Mouse (Mus musculus) stomach, embryonic 15.5 days (tissue): ENCODE measurements at regions not wholly inside any gene's neighbourhood (a gene's known extent, or its start where the extent isn't known, plus 50 kb on each side); places are given as distances from the start of the nearest gene placed in this dataset.

Experiments
- ATAC-seq: fragments of 200-750 bp; cut with Nextera tagmentation; 2 replicates; pipeline ENCODE4 v1.8.0; 2017; ENCODE audit warnings: low read depth, moderate number of reproducible peaks, moderate TSS enrichment; ENCODE audit not compliant: insufficient read depth, low FRiP score
- H3K27ac ChIP-seq: fragments of 300-500 bp; sonication (generic); 2 replicates; pipeline ENCODE4 v1.5.1; 2015; ENCODE audit warnings: mild to moderate bottlenecking, inconsistent platforms
- H3K27me3 ChIP-seq: fragments of 300-500 bp; sonication (generic); replicated peaks from 2 replicates; pipeline ENCODE4 v1.6.1; 2015; ENCODE audit warnings: inconsistent platforms
- H3K36me3 ChIP-seq: fragments of 300-500 bp; sonication (generic); 2 replicates; pipeline ENCODE4 v1.6.1; 2015; ENCODE audit warnings: inconsistent platforms
- H3K4me1 ChIP-seq: fragments of 300-500 bp; sonication (generic); 2 replicates; pipeline ENCODE4 v1.6.1; 2015; ENCODE audit warnings: inconsistent platforms
- H3K4me2 ChIP-seq: fragments of 300-500 bp; sonication (generic); 2 replicates; pipeline ENCODE4 v1.6.1; 2015; ENCODE audit warnings: mild to moderate bottlenecking, inconsistent platforms
- H3K4me3 ChIP-seq: fragments of 300-500 bp; sonication (generic); replicated peaks from 2 replicates; pipeline ENCODE4 v1.5.1; 2015; ENCODE audit warnings: inconsistent platforms
- H3K9ac ChIP-seq: fragments of 300-500 bp; sonication (generic); 2 replicates; pipeline ENCODE4 v1.6.1; 2015; ENCODE audit warnings: inconsistent platforms
- H3K9me3 ChIP-seq: fragments of 300-500 bp; sonication (generic); 2 replicates; pipeline ENCODE4 v1.6.1; 2016; ENCODE audit warnings: inconsistent platforms
- WGBS: fragments of 180-500 bp; shearing (Covaris S2); methylation state at CpG from one replicate; pipeline ENCODE4 v1.1.7; 2015; 5-methylcytosine and 5-hydroxymethylcytosine counted together

DNA sequence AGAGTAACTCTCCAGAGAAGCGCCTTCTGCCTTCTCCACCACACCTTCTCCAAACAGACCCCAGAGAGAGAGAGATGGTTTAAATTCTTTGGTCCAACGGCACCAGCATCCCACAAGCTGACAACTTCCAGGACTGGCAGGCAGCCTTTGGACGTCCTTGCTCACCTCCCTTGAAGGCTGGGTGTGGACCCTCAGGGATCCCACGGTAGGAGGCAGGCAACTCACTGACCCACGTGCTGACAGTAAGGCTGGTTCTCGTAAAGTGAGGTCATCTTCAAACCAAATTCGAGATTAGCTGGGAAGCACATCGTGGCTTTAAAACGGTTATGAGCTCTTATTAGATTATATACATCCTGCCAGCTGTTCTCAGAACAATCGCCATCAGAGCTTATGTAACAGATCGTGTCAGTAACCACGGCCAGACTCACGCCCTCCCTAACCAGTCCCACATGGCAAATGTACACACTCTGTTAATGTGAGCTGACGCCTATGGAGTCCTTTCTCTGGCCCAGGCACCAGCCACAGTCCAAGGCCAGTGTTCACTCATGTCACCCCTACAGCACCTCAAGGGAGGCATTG lies 239.9 kb upstream of the Rtl1 start:
- no peak overlapping the region for H3K9ac ChIP-seq
- H3K27me3 ChIP-seq: no peaks in the 10 kb centered on the region
- no peak for ATAC-seq
- peaks cover 16% of the 10 kb centered on the region; the same call in 1 of the 2 replicates for H3K4me1 ChIP-seq
- H3K4me2 ChIP-seq: no peak overlapping the region
- H3K27ac ChIP-seq: peak overlapping the region; percentile 88
- no peaks in the 10 kb centered on the region for H3K36me3 ChIP-seq
- H3K4me3 ChIP-seq: no peak overlapping the region
- 27% methylated on average over 14 of the region's 14 CpGs for WGBS
- no peaks in the 10 kb centered on the region for H3K9me3 ChIP-seq

DNA sequence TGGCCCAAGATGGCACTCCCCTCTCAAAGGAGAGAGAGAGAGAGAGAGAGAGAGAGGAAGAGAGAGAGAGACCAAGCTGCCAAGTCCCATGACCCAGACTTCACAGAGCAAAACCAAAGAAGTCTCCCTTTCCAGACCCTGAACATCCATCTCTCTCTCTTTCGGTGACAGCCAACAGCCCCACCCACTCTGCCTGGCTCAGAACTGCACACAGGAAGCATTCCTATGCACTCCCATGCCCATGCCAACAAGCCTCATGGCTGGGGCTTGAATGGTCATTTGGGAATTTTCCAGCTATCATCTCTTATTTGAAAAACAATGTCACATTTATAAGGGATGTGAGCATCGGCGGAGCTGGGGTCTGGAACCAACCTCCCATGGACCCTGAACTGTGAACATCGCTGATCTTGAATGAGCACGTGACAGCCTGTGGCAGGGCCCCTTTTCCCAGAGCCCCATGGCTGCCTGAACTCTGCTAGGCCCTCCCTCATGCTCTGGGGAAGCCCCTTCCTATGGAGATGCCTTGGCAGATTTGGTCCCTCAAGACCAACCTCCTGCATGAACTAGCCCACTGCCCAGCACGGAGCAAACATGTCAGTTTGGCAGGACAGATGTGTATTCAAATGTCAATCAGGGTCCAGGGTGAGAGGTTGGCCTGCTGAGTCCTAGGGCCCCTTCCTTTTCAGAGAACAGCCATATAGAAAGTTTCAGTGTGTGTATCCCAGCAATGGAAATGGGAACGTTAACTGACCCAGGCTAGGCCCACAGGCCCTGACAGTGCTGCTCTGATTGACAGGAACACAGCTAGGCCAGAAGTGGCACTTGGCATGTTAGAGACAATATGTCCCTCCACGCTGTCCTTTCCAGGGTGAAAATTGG lies 244.8 kb upstream of the Rtl1 start:
- Histone ChIP-seq H3K9ac (no peak overlapping the region), H3K27ac (peak overlapping the region; percentile 36; the same call in 1 of the 2 replicates), H3K27me3 (no peaks in the 10 kb centered on the region), H3K4me3 (no peak overlapping the region), H3K9me3 (no peaks in the 10 kb centered on the region), H3K36me3 (no peaks in the 10 kb centered on the region), H3K4me2 (no peak overlapping the region), H3K4me1 (peaks cover 8% of the 10 kb centered on the region; the same call in 1 of the 2 replicates)
- 65% methylated on average over 8 of the region's 8 CpGs for WGBS
- no peak for ATAC-seq

GRCm38 (mm10) chr12:109845602-109845906 lies 245.4 kb upstream of the Rtl1 start:
- Histone ChIP-seq H3K27ac (peak overlapping the region; percentile 36; the same call in 1 of the 2 replicates), H3K36me3 (no peaks in the 10 kb centered on the region), H3K4me1 (0 out of 2 replicates have a peak, but pooled peaks cover 7% of the 10 kb centered on the region), H3K4me3 (no peak overlapping the region), H3K4me2 (no peak overlapping the region), H3K9me3 (no peaks in the 10 kb centered on the region), H3K9ac (no peak overlapping the region), H3K27me3 (no peaks in the 10 kb centered on the region)
- ATAC-seq: no peak
- 48% methylated on average over 5 of the region's 5 CpGs for whole genome bisulfite sequencing

DNA sequence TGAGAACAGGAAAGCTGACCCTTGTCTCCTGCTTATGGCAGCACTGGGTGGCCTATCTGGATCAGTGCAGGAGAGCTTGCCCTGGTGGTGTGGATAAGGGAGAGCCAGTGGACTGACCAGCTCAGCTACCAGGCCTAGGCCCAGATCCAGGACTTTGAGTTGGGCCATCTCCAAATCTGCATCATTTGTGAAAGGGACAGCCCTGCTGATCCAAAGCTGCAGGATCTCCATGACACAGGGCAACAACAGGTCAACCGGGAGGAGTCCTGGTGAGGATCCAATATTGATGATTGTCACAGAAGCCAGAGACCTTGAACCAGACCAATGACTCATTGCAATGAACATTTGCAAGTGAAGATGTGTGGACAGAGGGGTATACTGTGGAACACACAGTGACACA lies 256.2 kb upstream of the Rtl1 start:
- Histone ChIP-seq H3K9ac (no peak overlapping the region), H3K9me3 (no peaks in the 10 kb centered on the region), H3K4me1 (no peaks in the 10 kb centered on the region), H3K36me3 (no peaks in the 10 kb centered on the region), H3K4me2 (no peak overlapping the region), H3K27ac (no peak overlapping the region), H3K4me3 (no peak overlapping the region), H3K27me3 (no peaks in the 10 kb centered on the region)
- 84% methylated on average over 1 of the region's 1 CpGs for WGBS
- ATAC-seq: no peak

DNA sequence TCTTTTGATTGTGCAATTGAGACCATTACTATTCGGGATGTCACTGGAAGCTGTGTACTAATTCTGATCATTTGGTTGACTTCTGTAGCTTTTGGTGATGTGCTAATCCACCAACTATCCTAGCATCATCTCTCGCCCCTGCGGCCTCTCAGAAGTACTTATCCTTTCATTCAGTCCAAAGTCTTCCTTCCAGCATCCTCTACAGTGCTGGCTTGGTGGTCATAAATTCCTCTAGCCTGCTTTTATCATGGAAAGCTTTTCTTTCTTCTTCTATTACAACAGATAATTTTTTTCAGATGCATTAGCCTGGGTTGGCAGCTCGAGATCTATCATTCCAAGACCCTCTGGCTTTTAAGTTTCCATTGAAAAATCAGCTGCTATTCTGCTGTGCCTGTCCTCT lies 257.6 kb upstream of the Rtl1 start:
- H3K27me3 ChIP-seq: no peaks in the 10 kb centered on the region
- H3K27ac ChIP-seq: no peak overlapping the region
- H3K4me3 ChIP-seq: no peak overlapping the region
- H3K4me2 ChIP-seq: no peak overlapping the region
- ATAC-seq: no peak
- H3K4me1 ChIP-seq: no peaks in the 10 kb centered on the region
- WGBS: 56% methylated on average over 4 of the region's 4 CpGs
- no peak overlapping the region for H3K9ac ChIP-seq
- no peaks in the 10 kb centered on the region for H3K9me3 ChIP-seq
- no peaks in the 10 kb centered on the region for H3K36me3 ChIP-seq

- no peak for ATAC-seq
- no peaks in the 10 kb centered on the region for H3K4me1 ChIP-seq
- no peaks in the 10 kb centered on the region for H3K27me3 ChIP-seq
- 59% methylated on average over 4 of the region's 4 CpGs for WGBS
- no peaks in the 10 kb centered on the region for H3K9me3 ChIP-seq
- no peak overlapping the region for H3K27ac ChIP-seq
- no peaks in the 10 kb centered on the region for H3K36me3 ChIP-seq
- H3K4me3 ChIP-seq: no peak overlapping the region
- H3K9ac ChIP-seq: no peak overlapping the region
- no peak overlapping the region for H3K4me2 ChIP-seq
Measured at GRCm38 (mm10) chr12:109864826-109865225, 264.7 kb upstream of the Rtl1 start.

GRCm38 (mm10) chr12:109871021-109871420 lies 270.9 kb upstream of the Rtl1 start:
- no peak overlapping the region for H3K4me3 ChIP-seq
- H3K4me1 ChIP-seq: no peaks in the 10 kb centered on the region
- no peaks in the 10 kb centered on the region for H3K27me3 ChIP-seq
- H3K27ac ChIP-seq: no peak overlapping the region
- H3K4me2 ChIP-seq: no peak overlapping the region
- H3K9me3 ChIP-seq: no peaks in the 10 kb centered on the region
- 82% methylated on average over 14 of the region's 14 CpGs for WGBS
- H3K9ac ChIP-seq: no peak overlapping the region
- ATAC-seq: no peak
- no peaks in the 10 kb centered on the region for H3K36me3 ChIP-seq

DNA sequence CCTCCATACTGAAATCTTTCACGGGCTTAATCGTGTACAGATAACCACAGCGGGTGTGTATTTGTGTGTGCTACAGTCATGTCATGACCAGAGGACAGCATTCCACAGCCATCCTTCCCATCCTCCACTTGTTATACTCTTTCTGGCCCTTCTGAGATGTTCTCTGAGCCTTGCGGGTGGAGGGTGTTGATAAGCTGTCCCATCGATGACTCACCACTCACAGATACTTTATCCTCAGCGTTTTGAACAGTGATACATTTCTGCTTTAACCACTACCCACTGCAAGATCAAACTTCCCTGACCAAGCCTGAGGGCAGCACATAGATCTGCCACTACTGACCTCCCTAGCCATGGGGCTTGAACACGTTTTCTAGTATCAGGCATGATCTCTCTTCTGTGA lies 274.3 kb upstream of the Rtl1 start:
- WGBS: 71% methylated on average over 7 of the region's 7 CpGs
- Histone ChIP-seq H3K9ac (no peak overlapping the region), H3K4me3 (no peak overlapping the region), H3K36me3 (no peaks in the 10 kb centered on the region), H3K27me3 (no peaks in the 10 kb centered on the region), H3K9me3 (no peaks in the 10 kb centered on the region), H3K27ac (no peak overlapping the region), H3K4me1 (no peaks in the 10 kb centered on the region), H3K4me2 (no peak overlapping the region)
- ATAC-seq: no peak

GRCm38 (mm10) chr12:109881108-109881507 lies 281.0 kb upstream of the Rtl1 start:
- no peak overlapping the region for H3K9ac ChIP-seq
- H3K9me3 ChIP-seq: no peaks in the 10 kb centered on the region
- H3K4me2 ChIP-seq: no peak overlapping the region
- ATAC-seq: no peak
- no peak overlapping the region for H3K27ac ChIP-seq
- H3K27me3 ChIP-seq: no peaks in the 10 kb centered on the region
- H3K36me3 ChIP-seq: no peaks in the 10 kb centered on the region
- WGBS: 73% methylated on average over 3 of the region's 3 CpGs
- H3K4me3 ChIP-seq: no peak overlapping the region
- no peaks in the 10 kb centered on the region for H3K4me1 ChIP-seq

DNA sequence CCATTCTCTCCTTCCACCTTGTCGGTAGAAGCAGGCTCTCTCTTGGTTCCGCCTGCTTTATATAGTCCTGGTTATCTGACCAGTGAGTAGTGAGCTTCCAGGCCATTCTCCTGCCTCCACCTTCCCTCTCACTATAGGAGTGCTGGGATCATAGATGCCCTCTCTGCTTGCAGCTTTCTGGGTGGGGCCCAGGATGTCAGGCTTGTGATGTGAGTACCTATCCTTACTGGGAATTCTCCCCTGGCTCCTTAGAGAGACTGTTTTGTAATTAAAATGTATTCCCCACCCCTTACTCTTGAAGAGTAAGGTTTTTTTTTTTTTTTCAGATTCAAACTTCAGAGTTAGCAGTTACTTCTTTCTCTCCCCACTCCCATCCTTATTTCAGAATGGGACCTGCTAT lies 291.1 kb upstream of the Rtl1 start:
- ATAC-seq: no peak
- H3K4me3 ChIP-seq: no peak overlapping the region
- H3K27ac ChIP-seq: no peak overlapping the region
- no peak overlapping the region for H3K9ac ChIP-seq
- no peaks in the 10 kb centered on the region for H3K4me1 ChIP-seq
- H3K27me3 ChIP-seq: no peaks in the 10 kb centered on the region
- H3K36me3 ChIP-seq: no peaks in the 10 kb centered on the region
- H3K9me3 ChIP-seq: no peaks in the 10 kb centered on the region
- H3K4me2 ChIP-seq: no peak overlapping the region
- WGBS: 75% methylated on average over 2 of the region's 2 CpGs

- no peak for ATAC-seq
Measured at GRCm38 (mm10) chr12:109892834-109893233, 292.7 kb upstream of the Rtl1 start.

GRCm38 (mm10) chr12:109893657-109894056 lies 293.5 kb upstream of the Rtl1 start:
- WGBS: 64% methylated on average over 4 of the region's 4 CpGs

More at GRCm38 (mm10) chr12:109892834-109893233, 292.7 kb upstream of the Rtl1 start:
- no peaks in the 10 kb centered on the region for H3K9me3 ChIP-seq
- H3K4me1 ChIP-seq: no peaks in the 10 kb centered on the region
- no peak overlapping the region for H3K9ac ChIP-seq
- no peak overlapping the region for H3K27ac ChIP-seq
- H3K36me3 ChIP-seq: no peaks in the 10 kb centered on the region
- no peak overlapping the region for H3K4me3 ChIP-seq
- H3K4me2 ChIP-seq: no peak overlapping the region
- no peaks in the 10 kb centered on the region for H3K27me3 ChIP-seq

More at GRCm38 (mm10) chr12:109893657-109894056, 293.5 kb upstream of the Rtl1 start:
- H3K4me1 ChIP-seq: no peaks in the 10 kb centered on the region
- H3K27ac ChIP-seq: no peak overlapping the region
- no peak overlapping the region for H3K9ac ChIP-seq
- no peaks in the 10 kb centered on the region for H3K27me3 ChIP-seq
- no peak overlapping the region for H3K4me2 ChIP-seq
- H3K4me3 ChIP-seq: no peak overlapping the region
- H3K9me3 ChIP-seq: no peaks in the 10 kb centered on the region
- H3K36me3 ChIP-seq: no peaks in the 10 kb centered on the region
- no peak for ATAC-seq
